Mouse (Mus musculus) forebrain, postnatal 0 days (tissue): ENCODE data around the gene Mink1. TPM values are rescaled to one million over a fixed set of nuclear protein-coding genes. Genes with fewer than 3 reads are reported as not detected.

Experiments used
- ATAC-seq: fragments of 200-750 bp; cut with Nextera tagmentation; 2 replicates; pipeline ENCODE4 v1.8.0; 2017; ENCODE audit warnings: mild to moderate bottlenecking, moderate library complexity
- DNase-seq: peaks from one replicate; pipeline ENCODE4 v3.0.0-alpha.2; 2015
- H3K27ac ChIP-seq: fragments of 300-500 bp; sonication (generic); 2 replicates; pipeline ENCODE4 v1.5.1; 2014; ENCODE audit warnings: low read depth, mild to moderate bottlenecking, antibody characterized with exemption, low read length, moderate library complexity, mixed read lengths
- H3K27me3 ChIP-seq: fragments of 300-500 bp; sonication (generic); 2 replicates; pipeline ENCODE4 v1.6.1; 2014; ENCODE audit warnings: mild to moderate bottlenecking, low read length, mixed read lengths; ENCODE audit not compliant: insufficient read depth
- H3K36me3 ChIP-seq: fragments of 300-500 bp; sonication (generic); 2 replicates; pipeline ENCODE4 v1.6.1; 2014; ENCODE audit warnings: mild to moderate bottlenecking, moderate library complexity; ENCODE audit not compliant: insufficient read depth
- H3K4me1 ChIP-seq: fragments of 300-500 bp; sonication (generic); 2 replicates; pipeline ENCODE4 v1.6.1; 2014; ENCODE audit warnings: antibody characterized with exemption; ENCODE audit not compliant: insufficient read depth
- H3K4me2 ChIP-seq: fragments of 300-500 bp; sonication (generic); 2 replicates; pipeline ENCODE4 v1.6.1; 2014; ENCODE audit warnings: low read depth, mild to moderate bottlenecking, moderate library complexity
- H3K4me3 ChIP-seq: fragments of 300-500 bp; sonication (generic); 2 replicates; pipeline ENCODE4 v1.5.1; 2014; ENCODE audit warnings: low read depth, low read length, mixed read lengths
- H3K9ac ChIP-seq: fragments of 300-500 bp; sonication (generic); 2 replicates; pipeline ENCODE4 v1.6.1; 2014; ENCODE audit warnings: mild to moderate bottlenecking
- H3K9me3 ChIP-seq: fragments of 300-500 bp; sonication (generic); 2 replicates; pipeline ENCODE4 v1.6.1; 2016; ENCODE audit warnings: low read length
- CTCF ChIP-seq: sonication (generic); IDR thresholded peaks from 2 replicates; pipeline ENCODE4 v1.5.1; 2016; ENCODE audit warnings: antibody characterized with exemption, control low read depth, low read depth
- WGBS: fragments of 180-500 bp; shearing (Covaris S2); extraction: QIAGEN DNeasy Blood & Tissue Kit; methylation state at CpG from one replicate; pipeline ENCODE4 v1.1.7; 2014; 5-methylcytosine and 5-hydroxymethylcytosine counted together
- polyA plus RNA-seq: library from polyadenylated mRNA; unstranded; fragments of >200 nt; fragmentation: Nextera tagmentation; extraction: Ambion mirVana; gene quantifications from 2 replicates; pipeline ENCODE4 v1.2.1, GENCODE M21; 2015
- total RNA-seq: library from RNA; depleted of rRNA; stranded (reverse); fragments of >200 nt; gene quantifications from 2 replicates; pipeline ENCODE4 v1.2.3, GENCODE M21; 2014

Gene Mink1
- total and polyA plus RNA-seq, 2 experiments from 2014 or later = 15.0 to 81.2 TPM

DNA sequence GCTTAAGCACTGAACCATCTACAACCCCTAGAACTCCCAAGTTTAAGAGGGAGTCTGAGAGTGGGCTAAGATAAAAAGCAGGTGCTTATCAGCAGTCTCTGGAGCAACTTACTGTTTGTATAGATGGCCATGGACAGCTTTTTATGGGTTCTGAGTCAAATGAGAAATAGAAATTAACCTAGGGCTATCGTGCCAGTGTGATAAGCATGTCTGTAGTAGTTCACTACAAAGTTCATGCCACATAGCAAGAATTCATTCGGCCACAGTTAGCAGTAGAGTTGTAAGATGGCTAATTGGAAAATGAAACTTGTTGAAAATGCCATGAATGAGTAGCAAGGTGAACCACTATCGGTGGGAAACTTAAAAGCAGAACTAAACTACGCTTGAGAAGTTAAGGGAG, 85.8 kb downstream of the Mink1 start:
- H3K4me3 ChIP-seq = no peak overlapping the region
- peak overlapping the region; percentile 80; the same call in 1 of the 2 replicates for H3K9ac ChIP-seq

DNA sequence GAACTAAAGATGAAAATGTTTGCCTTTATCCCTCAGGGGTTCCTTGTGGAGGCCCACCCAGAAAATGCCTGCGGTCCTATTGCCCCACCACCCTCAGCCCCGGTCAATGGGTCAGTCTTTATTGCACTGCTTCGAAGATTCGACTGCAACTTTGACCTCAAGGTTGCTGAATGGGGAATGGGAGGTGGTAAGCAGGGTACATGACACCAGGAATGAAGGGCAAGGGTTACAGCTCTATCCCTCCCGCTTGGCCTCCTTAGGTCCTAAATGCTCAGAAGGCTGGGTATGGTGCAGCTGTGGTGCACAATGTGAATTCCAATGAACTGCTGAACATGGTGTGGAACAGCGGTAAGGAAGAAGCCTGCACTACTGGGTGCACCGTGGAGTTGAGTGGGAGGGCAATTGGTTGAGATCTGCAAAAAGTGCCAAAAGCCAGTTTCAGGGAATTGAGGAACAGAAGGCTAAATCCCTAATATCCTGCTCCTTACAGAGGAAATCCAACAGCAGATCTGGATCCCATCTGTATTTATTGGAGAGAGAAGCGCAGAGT, 86.6 kb downstream of the Mink1 start:
- Histone ChIP-seq H3K4me1 (peaks cover 18% of the 10 kb centered on the region), H3K4me2 (no peak overlapping the region), H3K9me3 (no peaks in the 10 kb centered on the region), H3K27me3 (no peaks in the 10 kb centered on the region), H3K36me3 (peaks cover 46% of the 10 kb centered on the region), H3K4me3 (no peak overlapping the region), H3K9ac (no peak overlapping the region), H3K27ac (no peak overlapping the region)
- TF ChIP-seq CTCF = no peak
- 89% methylated on average over 8 of the region's 8 CpGs for WGBS
- ATAC-seq (no peak), DNase-seq (no peak)

More for the DNA sequence above, 85.8 kb downstream of the Mink1 start:
- DNase-seq (no peak), ATAC-seq (no peak)
- no peaks in the 10 kb centered on the region for H3K27me3 ChIP-seq
- H3K27ac ChIP-seq = no peak overlapping the region
- no peaks in the 10 kb centered on the region for H3K9me3 ChIP-seq
- WGBS = 88% methylated on average over 4 of the region's 4 CpGs
- H3K4me2 ChIP-seq = peak overlapping the region; percentile 84
- TF ChIP-seq CTCF = no peak
- H3K4me1 ChIP-seq = peaks cover 18% of the 10 kb centered on the region
- peaks cover 47% of the 10 kb centered on the region for H3K36me3 ChIP-seq

DNA sequence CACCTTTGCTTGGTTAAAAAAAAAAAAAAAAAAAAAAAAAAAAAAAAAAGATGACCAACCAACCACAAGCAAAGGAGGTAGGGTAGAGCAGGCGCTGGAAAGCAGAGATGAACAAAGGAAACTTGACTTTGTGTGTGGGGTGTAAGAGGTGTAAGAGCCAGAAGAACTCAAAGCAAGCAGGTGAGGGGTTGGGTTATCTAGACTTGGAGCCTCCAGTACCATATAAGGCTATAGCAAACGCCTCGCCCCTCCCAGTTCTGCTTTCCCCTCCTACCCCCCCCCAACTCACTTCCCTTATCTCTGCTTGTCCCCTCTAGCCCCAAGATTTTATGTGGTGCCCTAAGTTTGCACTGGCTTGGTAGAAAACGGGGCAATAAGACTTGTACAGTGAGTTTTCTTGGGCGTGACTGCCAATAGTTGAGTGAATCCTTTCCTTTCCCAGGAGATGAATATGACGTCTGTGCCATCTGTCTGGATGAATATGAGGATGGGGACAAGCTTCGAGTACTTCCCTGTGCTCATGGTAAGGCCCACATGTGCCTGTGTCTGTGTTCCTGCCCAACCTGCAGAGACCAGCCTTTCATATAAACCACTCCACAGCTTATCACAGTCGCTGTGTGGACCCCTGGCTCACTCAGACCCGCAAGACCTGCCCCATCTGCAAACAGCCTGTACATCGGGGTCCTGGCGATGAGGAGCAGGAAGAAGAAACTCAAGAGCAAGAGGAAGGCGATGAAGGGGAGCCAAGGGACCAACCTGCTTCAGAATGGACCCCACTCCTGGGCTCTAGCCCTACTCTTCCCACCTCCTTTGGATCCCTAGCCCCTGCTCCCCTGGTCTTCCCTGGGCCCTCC, 87.9 kb downstream of the Mink1 start:
- 84% methylated on average over 12 of the region's 12 CpGs for WGBS
- H3K4me2 ChIP-seq = no peak overlapping the region
- no peaks in the 10 kb centered on the region for H3K27me3 ChIP-seq
- no peak overlapping the region for H3K27ac ChIP-seq
- no peaks in the 10 kb centered on the region for H3K9me3 ChIP-seq
- peaks cover 17% of the 10 kb centered on the region for H3K4me1 ChIP-seq
- peaks cover 34% of the 10 kb centered on the region for H3K36me3 ChIP-seq
- no peak overlapping the region for H3K4me3 ChIP-seq
- no peak for TF ChIP-seq CTCF
- DNase-seq (no peak), ATAC-seq (no peak)
- H3K9ac ChIP-seq = no peak overlapping the region

DNA sequence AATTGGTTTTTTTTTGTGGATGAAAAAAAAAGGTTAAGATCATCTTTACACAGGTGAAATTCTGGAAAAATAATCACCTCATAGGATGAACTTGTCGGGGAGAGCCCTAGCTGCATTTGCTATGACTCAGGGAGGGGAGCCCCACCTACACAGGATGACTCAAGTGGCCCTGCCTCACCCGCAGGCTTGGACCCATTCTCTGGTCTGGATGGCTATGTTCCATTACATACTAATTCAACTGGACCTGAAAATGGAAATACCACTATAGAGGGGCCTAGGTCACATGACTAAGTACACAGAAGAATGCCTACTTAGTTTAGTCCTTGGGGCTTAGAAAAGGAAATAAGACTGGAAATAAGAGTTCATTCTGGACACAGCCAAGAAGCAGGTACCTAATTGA, 88.7 kb downstream of the Mink1 start:
- no peak overlapping the region for H3K4me3 ChIP-seq
- H3K9me3 ChIP-seq = no peaks in the 10 kb centered on the region
- WGBS = 84% methylated on average over 2 of the region's 2 CpGs
- no peak overlapping the region for H3K9ac ChIP-seq
- peaks cover 34% of the 10 kb centered on the region for H3K36me3 ChIP-seq
- H3K4me2 ChIP-seq = no peak overlapping the region
- no peak overlapping the region for H3K27ac ChIP-seq
- no peak for DNase-seq
- H3K4me1 ChIP-seq = peaks cover 9% of the 10 kb centered on the region
- no peaks in the 10 kb centered on the region for H3K27me3 ChIP-seq
- TF ChIP-seq CTCF = no peak
- no peak for ATAC-seq

DNA sequence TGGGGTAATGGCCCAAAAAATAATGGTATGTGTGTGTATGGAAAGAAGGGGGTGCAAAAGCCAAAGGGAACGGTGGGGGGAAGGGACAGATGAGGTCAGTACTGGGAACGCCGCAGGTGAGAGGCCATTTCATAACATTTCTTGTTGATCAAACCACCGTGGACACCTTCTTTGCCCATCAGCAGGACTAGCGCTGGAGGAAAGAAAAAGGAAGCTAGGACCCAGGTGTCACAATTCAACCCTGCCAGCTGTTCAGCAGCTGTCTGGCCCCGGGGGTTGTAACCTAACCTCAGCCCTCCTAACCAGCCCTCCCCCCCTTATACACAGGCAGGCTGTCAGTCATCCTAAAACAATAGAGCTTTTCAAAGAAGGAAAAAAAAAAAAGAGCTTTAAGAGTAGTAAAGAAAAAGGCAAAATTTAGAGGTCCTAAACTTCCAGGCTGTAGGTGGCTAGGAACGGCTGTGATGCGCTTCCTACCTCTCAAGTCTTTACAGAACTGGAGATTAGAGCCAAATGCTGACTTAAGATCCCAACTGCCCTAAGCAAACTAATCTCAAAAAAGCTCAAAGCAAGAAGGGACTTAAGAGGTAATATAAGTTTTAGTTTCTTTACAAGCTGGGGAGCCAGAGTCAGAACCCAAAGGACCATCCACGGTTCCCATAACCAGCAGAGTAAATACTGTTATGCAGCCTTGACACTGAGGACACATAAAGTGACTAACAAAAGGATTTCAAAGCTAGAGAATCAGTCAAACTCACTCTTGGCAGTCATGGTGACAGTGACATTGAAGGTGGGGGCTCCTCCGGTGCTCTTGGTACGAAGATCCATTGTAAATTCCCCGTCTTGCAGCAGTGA, 89.6 kb downstream of the Mink1 start:
- no peak for ATAC-seq
- Histone ChIP-seq H3K36me3 (peaks cover 34% of the 10 kb centered on the region), H3K9me3 (no peaks in the 10 kb centered on the region), H3K4me3 (no peak overlapping the region), H3K27ac (no peak overlapping the region), H3K4me1 (peaks cover 8% of the 10 kb centered on the region; the same call in 1 of the 2 replicates), H3K4me2 (peak overlapping the region; percentile 87), H3K27me3 (no peaks in the 10 kb centered on the region), H3K9ac (0 out of 2 replicates have a peak overlapping the region, but pooled peaks have one; percentile 97)
- TF ChIP-seq CTCF = no peak
- 70% methylated on average over 12 of the region's 12 CpGs for WGBS
- no peak for DNase-seq

DNA sequence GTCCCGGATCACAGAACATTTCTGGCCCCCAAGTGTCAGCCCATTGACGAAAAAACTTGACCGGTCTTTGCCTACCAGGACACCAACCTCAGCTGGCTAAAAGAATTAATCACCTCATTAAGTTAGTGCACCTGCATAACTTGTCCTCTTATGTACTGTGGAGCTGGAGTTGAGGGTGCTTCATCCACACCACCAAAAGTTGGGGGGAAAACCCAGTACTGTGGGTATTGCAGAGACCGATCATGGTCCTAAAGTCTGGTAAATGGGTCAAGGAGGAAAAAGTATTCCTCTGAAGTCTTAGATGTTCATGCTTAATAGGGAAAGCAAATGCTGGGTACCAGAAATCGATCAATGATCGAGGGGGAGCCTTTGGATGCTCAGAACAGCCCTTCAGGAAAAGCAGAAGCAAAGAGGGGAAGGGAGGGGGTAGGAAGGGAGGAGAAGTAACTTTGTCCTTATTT, 90.2 kb downstream of the Mink1 start:
- TF ChIP-seq CTCF = no peak
- ATAC-seq (no peak), DNase-seq (no peak)
- peak overlapping the region; percentile 98 for H3K4me3 ChIP-seq
- 60% methylated on average over 6 of the region's 6 CpGs for WGBS
- H3K36me3 ChIP-seq = peaks cover 34% of the 10 kb centered on the region
- no peaks in the 10 kb centered on the region for H3K9me3 ChIP-seq
- peak overlapping the region; percentile 97; the same call in 1 of the 2 replicates for H3K27ac ChIP-seq
- no peaks in the 10 kb centered on the region for H3K27me3 ChIP-seq
- H3K4me1 ChIP-seq = peaks cover 8% of the 10 kb centered on the region; the same call in 1 of the 2 replicates
- peak overlapping the region; percentile 87 for H3K4me2 ChIP-seq
- H3K9ac ChIP-seq = peak overlapping the region; percentile 97; the same call in 1 of the 2 replicates
